Mouse (Mus musculus): ENCODE results near the gene Srrm3. TPM values are rescaled to one million over a fixed set of nuclear protein-coding genes. Genes with fewer than 3 reads are reported as not detected.

The Srrm3 gene
- polyA plus RNA-seq (2014; fragmentation: Nextera tagmentation; extraction: Ambion mirVana): 23.6 and 31.1 TPM in 2 replicates

- ATAC-seq (peak; percentile 67), DNase-seq (ENCODE audit: low spot score) (peak; percentile 92)
- Histone ChIP-seq H3K36me3 (ENCODE audit: control insufficient read depth, insufficient read depth, low read length) (no peaks in the 10 kb centered on the region), H3K4me1 (ENCODE audit: control insufficient read depth, insufficient read depth, low read length) (peaks cover 7% of the 10 kb centered on the region; the same call in 1 of the 2 replicates), H3K27me3 (replicated peaks; ENCODE audit: control insufficient read depth, insufficient read depth, low read length) (no peaks in the 10 kb centered on the region), H3K4me3 (ENCODE audit: low read depth, low read length) (peak within 1 kb of the TSS; percentile 47), H3K27ac (ENCODE audit: low read depth, low read length) (no peak within 1 kb of the TSS), H3K9ac (ENCODE audit: low read length) (peak within 1 kb of the TSS; percentile 81), H3K9me3 (replicated peaks; ENCODE audit: control insufficient read depth, low read length) (no peaks in the 10 kb centered on the region), H3K4me2 (ENCODE audit: low read length) (peak within 1 kb of the TSS; percentile 66)
- WGBS: 5% methylated on average over 29 of the region's 29 CpGs
These were observed at the start of gene Srrm3 for GRCm38 (mm10) chr5:135806555-135807262. Srrm3 (plus strand) TSS chr5:135806890.

GRCm38 (mm10) chr5:135761881-135762280, 44.8 kb upstream of the Srrm3 start:
- H3K27me3 ChIP-seq (replicated peaks; ENCODE audit: control insufficient read depth, insufficient read depth, low read length): no peaks in the 10 kb centered on the region
- H3K9me3 ChIP-seq (replicated peaks; ENCODE audit: control insufficient read depth, low read length): no peaks in the 10 kb centered on the region
- H3K4me3 ChIP-seq (ENCODE audit: low read depth, low read length): no peak overlapping the region
- H3K36me3 ChIP-seq (ENCODE audit: control insufficient read depth, insufficient read depth, low read length): no peaks in the 10 kb centered on the region
- no peak overlapping the region for H3K9ac ChIP-seq (ENCODE audit: low read length)
- WGBS: 86% methylated on average over 3 of the region's 3 CpGs
- no peak overlapping the region for H3K27ac ChIP-seq (ENCODE audit: low read depth, low read length)
- no peak overlapping the region for H3K4me2 ChIP-seq (ENCODE audit: low read length)
- ATAC-seq (no peak), DNase-seq (ENCODE audit: low spot score) (no peak)
- H3K4me1 ChIP-seq (ENCODE audit: control insufficient read depth, insufficient read depth, low read length): no peaks in the 10 kb centered on the region

GRCm38 (mm10) chr5:135763526-135763925, 43.2 kb upstream of the Srrm3 start:
- peak; percentile 90 for DNase-seq (ENCODE audit: low spot score)
- Histone ChIP-seq H3K4me3 (ENCODE audit: low read depth, low read length) (no peak overlapping the region), H3K9ac (ENCODE audit: low read length) (no peak overlapping the region), H3K27ac (ENCODE audit: low read depth, low read length) (no peak overlapping the region), H3K9me3 (replicated peaks; ENCODE audit: control insufficient read depth, low read length) (no peaks in the 10 kb centered on the region), H3K4me1 (ENCODE audit: control insufficient read depth, insufficient read depth, low read length) (no peaks in the 10 kb centered on the region), H3K36me3 (ENCODE audit: control insufficient read depth, insufficient read depth, low read length) (no peaks in the 10 kb centered on the region), H3K27me3 (replicated peaks; ENCODE audit: control insufficient read depth, insufficient read depth, low read length) (no peaks in the 10 kb centered on the region), H3K4me2 (ENCODE audit: low read length) (no peak overlapping the region)
- 0 out of 2 replicates have a peak, but pooled peaks have one; percentile 23 for ATAC-seq
- WGBS: 3% methylated on average over 7 of the region's 7 CpGs

- ATAC-seq (no peak), DNase-seq (ENCODE audit: low spot score) (no peak)
- no peaks in the 10 kb centered on the region for H3K9me3 ChIP-seq (replicated peaks; ENCODE audit: control insufficient read depth, low read length)
- no peaks in the 10 kb centered on the region for H3K27me3 ChIP-seq (replicated peaks; ENCODE audit: control insufficient read depth, insufficient read depth, low read length)
- no peak overlapping the region for H3K4me3 ChIP-seq (ENCODE audit: low read depth, low read length)
- no peak overlapping the region for H3K9ac ChIP-seq (ENCODE audit: low read length)
- no peaks in the 10 kb centered on the region for H3K36me3 ChIP-seq (ENCODE audit: control insufficient read depth, insufficient read depth, low read length)
- H3K4me1 ChIP-seq (ENCODE audit: control insufficient read depth, insufficient read depth, low read length): no peaks in the 10 kb centered on the region
- H3K27ac ChIP-seq (ENCODE audit: low read depth, low read length): no peak overlapping the region
- 77% methylated on average over 3 of the region's 3 CpGs for WGBS
- H3K4me2 ChIP-seq (ENCODE audit: low read length): no peak overlapping the region
These were observed 41.7 kb upstream of the Srrm3 start for GRCm38 (mm10) chr5:135764971-135765370.

- no peak for ATAC-seq
- H3K36me3 ChIP-seq (ENCODE audit: control insufficient read depth, insufficient read depth, low read length): no peaks in the 10 kb centered on the region
- no peak for DNase-seq (ENCODE audit: low spot score)
- H3K4me3 ChIP-seq (ENCODE audit: low read depth, low read length): no peak overlapping the region
- no peak overlapping the region for H3K9ac ChIP-seq (ENCODE audit: low read length)
- 86% methylated on average over 3 of the region's 3 CpGs for WGBS
- H3K4me1 ChIP-seq (ENCODE audit: control insufficient read depth, insufficient read depth, low read length): peaks cover 2% of the 10 kb centered on the region; the same call in 1 of the 2 replicates
- no peaks in the 10 kb centered on the region for H3K9me3 ChIP-seq (replicated peaks; ENCODE audit: control insufficient read depth, low read length)
- H3K27me3 ChIP-seq (replicated peaks; ENCODE audit: control insufficient read depth, insufficient read depth, low read length): no peaks in the 10 kb centered on the region
- H3K27ac ChIP-seq (ENCODE audit: low read depth, low read length): no peak overlapping the region
- no peak overlapping the region for H3K4me2 ChIP-seq (ENCODE audit: low read length)
These were observed 34.2 kb upstream of the Srrm3 start for GRCm38 (mm10) chr5:135772519-135772918.

- 0 out of 2 replicates have a peak, but pooled peaks cover 1% of the 10 kb centered on the region for H3K36me3 ChIP-seq (ENCODE audit: control insufficient read depth, insufficient read depth, low read length)
- no peaks in the 10 kb centered on the region for H3K9me3 ChIP-seq (replicated peaks; ENCODE audit: control insufficient read depth, low read length)
- H3K4me2 ChIP-seq (ENCODE audit: low read length): no peak overlapping the region
- 77% methylated on average over 4 of the region's 4 CpGs for WGBS
- 0 out of 2 replicates have a peak overlapping the region, but pooled peaks have one; percentile 0 for H3K9ac ChIP-seq (ENCODE audit: low read length)
- H3K4me3 ChIP-seq (ENCODE audit: low read depth, low read length): no peak overlapping the region
- DNase-seq (ENCODE audit: low spot score) (no peak), ATAC-seq (no peak)
- peaks cover 15% of the 10 kb centered on the region for H3K4me1 ChIP-seq (ENCODE audit: control insufficient read depth, insufficient read depth, low read length)
- H3K27me3 ChIP-seq (replicated peaks; ENCODE audit: control insufficient read depth, insufficient read depth, low read length): no peaks in the 10 kb centered on the region
- no peak overlapping the region for H3K27ac ChIP-seq (ENCODE audit: low read depth, low read length)
These were observed 30.1 kb upstream of the Srrm3 start for GRCm38 (mm10) chr5:135776546-135776945.

- Histone ChIP-seq H3K27me3 (replicated peaks; ENCODE audit: control insufficient read depth, insufficient read depth, low read length) (no peaks in the 10 kb centered on the region), H3K4me1 (ENCODE audit: control insufficient read depth, insufficient read depth, low read length) (peaks cover 15% of the 10 kb centered on the region), H3K9me3 (replicated peaks; ENCODE audit: control insufficient read depth, low read length) (no peaks in the 10 kb centered on the region), H3K4me3 (ENCODE audit: low read depth, low read length) (peak within 1 kb of the TSS; percentile 94), H3K9ac (ENCODE audit: low read length) (peak within 1 kb of the TSS; percentile 97), H3K4me2 (ENCODE audit: low read length) (peak within 1 kb of the TSS; percentile 92), H3K27ac (ENCODE audit: low read depth, low read length) (peak within 1 kb of the TSS; percentile 91), H3K36me3 (ENCODE audit: control insufficient read depth, insufficient read depth, low read length) (peaks cover 11% of the 10 kb centered on the region)
- DNase-seq (ENCODE audit: low spot score) (peak; percentile 62), ATAC-seq (peak; percentile 92)
- WGBS: under 1% methylated on average over 45 of the region's 45 CpGs
These were observed 28.8 kb upstream of the Srrm3 start, which contains the start of gene Styxl1 for GRCm38 (mm10) chr5:135777796-135778470. Styxl1 (minus strand) TSS chr5:135778385.

- peak; percentile 100 for DNase-seq (ENCODE audit: low spot score)
- 2% methylated on average over 70 of the region's 70 CpGs for WGBS
- H3K9me3 ChIP-seq (replicated peaks; ENCODE audit: control insufficient read depth, low read length): no peaks in the 10 kb centered on the region
These were observed 27.9 kb upstream of the Srrm3 start, which contains the start of gene Mdh2 for GRCm38 (mm10) chr5:135778471-135779445. Mdh2 (plus strand) TSS chr5:135778480.

More at GRCm38 (mm10) chr5:135778471-135779445, 27.9 kb upstream of the Srrm3 start, which contains the start of gene Mdh2:
- Histone ChIP-seq H3K36me3 (ENCODE audit: control insufficient read depth, insufficient read depth, low read length) (peaks cover 19% of the 10 kb centered on the region), H3K27me3 (replicated peaks; ENCODE audit: control insufficient read depth, insufficient read depth, low read length) (no peaks in the 10 kb centered on the region), H3K27ac (ENCODE audit: low read depth, low read length) (peak within 1 kb of the TSS; percentile 91), H3K4me3 (ENCODE audit: low read depth, low read length) (peak within 1 kb of the TSS; percentile 94), H3K4me2 (ENCODE audit: low read length) (peak within 1 kb of the TSS; percentile 92), H3K4me1 (ENCODE audit: control insufficient read depth, insufficient read depth, low read length) (peaks cover 15% of the 10 kb centered on the region), H3K9ac (ENCODE audit: low read length) (peak within 1 kb of the TSS; percentile 97)
- peak; percentile 98 for ATAC-seq
